Mouse (Mus musculus): Measurements from ENCODE around the gene Lrmda.

DNA sequence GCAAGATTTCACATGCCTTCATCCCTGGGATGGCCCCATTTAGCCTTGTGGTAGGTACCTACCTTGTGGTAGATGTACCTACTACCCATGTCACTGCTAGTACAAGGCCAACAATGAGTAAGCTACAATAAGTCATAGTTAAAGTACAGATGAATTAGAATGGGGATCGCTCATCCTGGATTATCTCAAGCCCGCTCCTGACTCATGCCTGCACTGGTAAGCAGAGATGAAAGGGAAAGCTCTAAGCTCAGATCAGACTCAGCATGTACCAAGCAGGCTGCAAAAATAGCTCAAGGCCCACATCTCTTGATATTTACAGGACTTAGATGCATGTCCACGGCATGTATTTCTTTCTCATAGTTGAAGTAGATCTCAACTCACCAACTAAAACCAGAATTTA is 979.4 kb downstream of the Lrmda start:
- TF ChIP-seq CTCF (IDR thresholded peaks at IDR 0.05; ENCODE audit: low read depth, low read length) (no peak), POLR2A (IDR thresholded peaks at IDR 0.05; ENCODE audit: borderline replicate concordance, low read depth, low read length) (no peak)
